Mouse (Mus musculus): ENCODE data around the gene Use1.
"Not testable (repeated sequence)": the region's sequence is repeated elsewhere in the genome, so short reads cannot be mapped to it uniquely, and the experiment has no call there.

Use1 gene

GRCm38 (mm10) chr8:71366771-71367528, at the start of gene Use1:
Use1 (plus strand) TSS chr8:71366848.
- DNase-seq (ENCODE audit: low read depth): peak; percentile 99

GRCm38 (mm10) chr8:71318610-71319009, 48.0 kb upstream of the Use1 start:
- DNase-seq (ENCODE audit: low read depth): not testable (repeated sequence)

GRCm38 (mm10) chr8:71319760-71320159, 46.9 kb upstream of the Use1 start:
- not testable (repeated sequence) for DNase-seq (ENCODE audit: low read depth)

GRCm38 (mm10) chr8:71322939-71323338, 43.7 kb upstream of the Use1 start:
- no peak for DNase-seq (ENCODE audit: low read depth)

GRCm38 (mm10) chr8:71324848-71325247, 41.8 kb upstream of the Use1 start:
- DNase-seq (ENCODE audit: low read depth): peak; percentile 69

GRCm38 (mm10) chr8:71337834-71338233, 28.8 kb upstream of the Use1 start:
- DNase-seq (ENCODE audit: low read depth): not testable (repeated sequence)

- DNase-seq (ENCODE audit: low read depth): peak; percentile 69
Observed at GRCm38 (mm10) chr8:71340625-71341024, 26.0 kb upstream of the Use1 start.

- DNase-seq (ENCODE audit: low read depth): no peak
Observed at GRCm38 (mm10) chr8:71346581-71346980, 20.1 kb upstream of the Use1 start.

GRCm38 (mm10) chr8:71351117-71351516, 15.5 kb upstream of the Use1 start:
- DNase-seq (ENCODE audit: low read depth): no peak

- no peak for DNase-seq (ENCODE audit: low read depth)
Observed at GRCm38 (mm10) chr8:71351520-71351919, 15.1 kb upstream of the Use1 start.

- DNase-seq (ENCODE audit: low read depth): no peak
Observed at GRCm38 (mm10) chr8:71358026-71358425, 8.6 kb upstream of the Use1 start.

- no peak for DNase-seq (ENCODE audit: low read depth)
Observed at GRCm38 (mm10) chr8:71367529-71368176, 1.0 kb downstream of the Use1 start.

GRCm38 (mm10) chr8:71368366-71368765, 1.7 kb downstream of the Use1 start:
- DNase-seq (ENCODE audit: low read depth): peak; percentile 71

GRCm38 (mm10) chr8:71369040-71369718, 2.5 kb downstream of the Use1 start:
- no peak for DNase-seq (ENCODE audit: low read depth)

GRCm38 (mm10) chr8:71370711-71371235, 4.1 kb downstream of the Use1 start:
- peak; percentile 83 for DNase-seq (ENCODE audit: low read depth)

GRCm38 (mm10) chr8:71371236-71371848, 4.7 kb downstream of the Use1 start, which contains the start of gene Ocel1:
Ocel1 (plus strand) TSS chr8:71371298.
- peak; percentile 99 for DNase-seq (ENCODE audit: low read depth)

- DNase-seq (ENCODE audit: low read depth): no peak
Observed at GRCm38 (mm10) chr8:71372427-71372826, 5.8 kb downstream of the Use1 start.

GRCm38 (mm10) chr8:71373000-71373399, 6.4 kb downstream of the Use1 start:
- DNase-seq (ENCODE audit: low read depth): no peak

- DNase-seq (ENCODE audit: low read depth): no peak
Observed at GRCm38 (mm10) chr8:71374616-71375206, 8.1 kb downstream of the Use1 start.

- no peak for DNase-seq (ENCODE audit: low read depth)
Observed at GRCm38 (mm10) chr8:71375581-71376422, 9.2 kb downstream of the Use1 start.
